Mouse (Mus musculus): Measurements from ENCODE around the gene Pcyox1.

GRCm38 (mm10) chr6:86382551-86382950 is 14.4 kb downstream of the Pcyox1 start:
- no peak for TF ChIP-seq CTCF (IDR thresholded peaks at IDR 0.05; ENCODE audit: borderline replicate concordance, insufficient read depth, low read length)
- no peak for TF ChIP-seq POLR2A (IDR thresholded peaks at IDR 0.05; ENCODE audit: low read depth, low read length)

Data from embryonic fibroblast, embryonic 13.5 days (primary cell).